Mouse (Mus musculus) small intestine, adult 2 months (tissue): ENCODE measurements around the gene Gstz1. TPM values are rescaled to one million over a fixed set of nuclear protein-coding genes. Genes with fewer than 3 reads are reported as not detected.
A peak's percentile ranks its signal among the peaks of the same experiment; 100 is the strongest.

ENCODE experiments used
- H3K27ac ChIP-seq: fragments of 200-500 bp; 2 replicates; pipeline ENCODE4 v1.5.1; 2012; ENCODE audit warnings: low read depth, low read length, control low read depth, inconsistent platforms; ENCODE audit not compliant: insufficient read depth
- H3K27me3 ChIP-seq: fragments of 200-500 bp; 2 replicates; pipeline ENCODE4 v1.6.1; 2012; ENCODE audit warnings: mild to moderate bottlenecking, moderate library complexity, low read length, inconsistent platforms; ENCODE audit not compliant: control insufficient read depth, insufficient read depth
- H3K36me3 ChIP-seq: fragments of 200-500 bp; 2 replicates; pipeline ENCODE4 v1.6.1; 2012; ENCODE audit warnings: mild to moderate bottlenecking, low read length, control low read depth, inconsistent platforms; ENCODE audit not compliant: control insufficient read depth, insufficient read depth
- H3K4me1 ChIP-seq: fragments of 200-500 bp; 2 replicates; pipeline ENCODE4 v1.6.1; 2012; ENCODE audit warnings: low read length, inconsistent platforms, mixed read lengths; ENCODE audit not compliant: control insufficient read depth, insufficient read depth, insufficient read length
- H3K4me3 ChIP-seq: fragments of 200-500 bp; 2 replicates; pipeline ENCODE4 v1.5.1; 2012; ENCODE audit warnings: low read depth, mild to moderate bottlenecking, control low read depth, inconsistent platforms, low read length, moderate library complexity
- CTCF ChIP-seq: fragments of 200-500 bp; IDR thresholded peaks from 2 replicates; pipeline ENCODE4 v1.5.1; 2012; ENCODE audit warnings: low read depth, mild to moderate bottlenecking, control low read depth, inconsistent platforms, low read length, moderate library complexity, mixed read lengths; ENCODE audit not compliant: insufficient replicate concordance, insufficient read length; ENCODE audit errors: extremely low read depth
- POLR2A ChIP-seq: fragments of 200-500 bp; IDR thresholded peaks from 2 replicates; pipeline ENCODE4 v1.6.1; 2012; ENCODE audit warnings: low read depth, mild to moderate bottlenecking, control low read depth, inconsistent platforms, low read length, moderate library complexity
- WGBS: fragments of 180-500 bp; shearing (Covaris S2); methylation state at CpG from one replicate; pipeline ENCODE4 v1.1.7; 2018; 5-methylcytosine and 5-hydroxymethylcytosine counted together
- polyA plus RNA-seq: library from polyadenylated mRNA; depleted of rRNA; stranded (reverse); fragments of >200 nt; gene quantifications from 2 replicates; pipeline ENCODE4 v1.2.3, GENCODE M21; 2012

Gstz1 gene
- polyA plus RNA-seq, 1 experiment = 23.0 TPM

- 90% methylated on average over 4 of the region's 4 CpGs for WGBS
These were observed 19.7 kb upstream of the Gstz1 start for GRCm38 (mm10) chr12:87127256-87127655.

GRCm38 (mm10) chr12:87130224-87130623, 16.7 kb upstream of the Gstz1 start:
- H3K36me3 ChIP-seq = peaks cover 2% of the 10 kb centered on the region; the same call in 1 of the 2 replicates
- TF ChIP-seq CTCF (no peak), POLR2A (no peak)
- H3K4me1 ChIP-seq = no peaks in the 10 kb centered on the region
- no peak overlapping the region for H3K4me3 ChIP-seq
- WGBS = 86% methylated on average over 4 of the region's 4 CpGs
- H3K27me3 ChIP-seq = no peaks in the 10 kb centered on the region
- no peak overlapping the region for H3K27ac ChIP-seq

More at GRCm38 (mm10) chr12:87127256-87127655, 19.7 kb upstream of the Gstz1 start:
- TF ChIP-seq POLR2A = no peak
- Histone ChIP-seq H3K27me3 (no peaks in the 10 kb centered on the region), H3K36me3 (peaks cover 3% of the 10 kb centered on the region; the same call in 1 of the 2 replicates), H3K4me3 (no peak overlapping the region), H3K27ac (no peak overlapping the region), H3K4me1 (no peaks in the 10 kb centered on the region)

GRCm38 (mm10) chr12:87131181-87131580, 15.8 kb upstream of the Gstz1 start:
- no peaks in the 10 kb centered on the region for H3K4me1 ChIP-seq
- WGBS = 73% methylated on average over 2 of the region's 2 CpGs
- no peaks in the 10 kb centered on the region for H3K27me3 ChIP-seq
- peaks cover 2% of the 10 kb centered on the region; the same call in 1 of the 2 replicates for H3K36me3 ChIP-seq
- H3K27ac ChIP-seq = no peak overlapping the region
- no peak overlapping the region for H3K4me3 ChIP-seq
- no peak for TF ChIP-seq CTCF
- no peak for TF ChIP-seq POLR2A

GRCm38 (mm10) chr12:87131619-87132018, 15.3 kb upstream of the Gstz1 start:
- H3K4me3 ChIP-seq = no peak overlapping the region
- H3K36me3 ChIP-seq = peaks cover 2% of the 10 kb centered on the region; the same call in 1 of the 2 replicates
- 66% methylated on average over 3 of the region's 3 CpGs for WGBS
- no peaks in the 10 kb centered on the region for H3K4me1 ChIP-seq
- H3K27ac ChIP-seq = no peak overlapping the region
- H3K27me3 ChIP-seq = no peaks in the 10 kb centered on the region
- peak; percentile 35; the same call in 1 of the 2 replicates for TF ChIP-seq CTCF
- no peak for TF ChIP-seq POLR2A

GRCm38 (mm10) chr12:87132210-87132609, 14.8 kb upstream of the Gstz1 start:
- WGBS = 88% methylated on average over 6 of the region's 6 CpGs
- Histone ChIP-seq H3K4me1 (no peaks in the 10 kb centered on the region), H3K27ac (no peak overlapping the region), H3K4me3 (no peak overlapping the region), H3K36me3 (peaks cover 5% of the 10 kb centered on the region; the same call in 1 of the 2 replicates), H3K27me3 (no peaks in the 10 kb centered on the region)
- no peak for TF ChIP-seq CTCF
- TF ChIP-seq POLR2A = no peak

GRCm38 (mm10) chr12:87132784-87133183, 14.2 kb upstream of the Gstz1 start:
- H3K36me3 ChIP-seq = peaks cover 10% of the 10 kb centered on the region; the same call in 1 of the 2 replicates
- WGBS = 95% methylated on average over 9 of the region's 9 CpGs
- TF ChIP-seq CTCF = no peak
- TF ChIP-seq POLR2A = no peak

GRCm38 (mm10) chr12:87137439-87138341, 9.3 kb upstream of the Gstz1 start:
- TF ChIP-seq POLR2A = no peak
- TF ChIP-seq CTCF = no peak
- Histone ChIP-seq H3K27me3 (no peaks in the 10 kb centered on the region), H3K4me3 (no peak overlapping the region), H3K4me1 (no peaks in the 10 kb centered on the region), H3K27ac (no peak overlapping the region), H3K36me3 (peaks cover 10% of the 10 kb centered on the region; the same call in 1 of the 2 replicates)
- 92% methylated on average over 15 of the region's 15 CpGs for WGBS

More at GRCm38 (mm10) chr12:87132784-87133183, 14.2 kb upstream of the Gstz1 start:
- Histone ChIP-seq H3K4me3 (no peak overlapping the region), H3K27me3 (no peaks in the 10 kb centered on the region), H3K27ac (no peak overlapping the region), H3K4me1 (no peaks in the 10 kb centered on the region)
